Mouse (Mus musculus): ENCODE measurements around the gene Gm17409. TPM values are rescaled to one million over a fixed set of nuclear protein-coding genes. Genes with fewer than 3 reads are reported as not detected.

Gene Gm17409
- polyA plus RNA-seq, 1 experiment = 0.15 TPM

- Histone ChIP-seq H3K4me1 (ENCODE audit: control insufficient read depth, insufficient read depth, low read length) (no peaks in the 10 kb centered on the region), H3K4me3 (ENCODE audit: control insufficient read depth, low read depth, low read length) (no peak overlapping the region), H3K27ac (ENCODE audit: control insufficient read depth, insufficient read depth, low read depth, low read length) (no peak overlapping the region), H3K36me3 (ENCODE audit: control insufficient read depth, insufficient read depth, low read length) (no peaks in the 10 kb centered on the region), H3K27me3 (ENCODE audit: control insufficient read depth, insufficient read depth, low read length) (no peaks in the 10 kb centered on the region)
- TF ChIP-seq POLR2A (IDR thresholded peaks at IDR 0.05; ENCODE audit: control insufficient read depth, low read depth, low read length) = no peak
- TF ChIP-seq CTCF (IDR thresholded peaks at IDR 0.05; ENCODE audit: control insufficient read depth, insufficient read depth, insufficient replicate concordance, low read depth, low read length) = no peak
Measured at GRCm38 (mm10) chr2:58443163-58443562, 26.8 kb upstream of the Gm17409 start.

GRCm38 (mm10) chr2:58447001-58447400 is 22.9 kb upstream of the Gm17409 start:
- Histone ChIP-seq H3K27me3 (ENCODE audit: control insufficient read depth, insufficient read depth, low read length) (no peaks in the 10 kb centered on the region), H3K4me3 (ENCODE audit: control insufficient read depth, low read depth, low read length) (no peak overlapping the region), H3K27ac (ENCODE audit: control insufficient read depth, insufficient read depth, low read depth, low read length) (no peak overlapping the region), H3K4me1 (ENCODE audit: control insufficient read depth, insufficient read depth, low read length) (no peaks in the 10 kb centered on the region), H3K36me3 (ENCODE audit: control insufficient read depth, insufficient read depth, low read length) (no peaks in the 10 kb centered on the region)
- TF ChIP-seq CTCF (IDR thresholded peaks at IDR 0.05; ENCODE audit: control insufficient read depth, insufficient read depth, insufficient replicate concordance, low read depth, low read length) (no peak), POLR2A (IDR thresholded peaks at IDR 0.05; ENCODE audit: control insufficient read depth, low read depth, low read length) (no peak)

GRCm38 (mm10) chr2:58454095-58454865 is 15.6 kb upstream of the Gm17409 start:
- no peaks in the 10 kb centered on the region for H3K36me3 ChIP-seq (ENCODE audit: control insufficient read depth, insufficient read depth, low read length)
- no peak overlapping the region for H3K27ac ChIP-seq (ENCODE audit: control insufficient read depth, insufficient read depth, low read depth, low read length)
- H3K4me1 ChIP-seq (ENCODE audit: control insufficient read depth, insufficient read depth, low read length) = no peaks in the 10 kb centered on the region
- no peaks in the 10 kb centered on the region for H3K27me3 ChIP-seq (ENCODE audit: control insufficient read depth, insufficient read depth, low read length)
- no peak overlapping the region for H3K4me3 ChIP-seq (ENCODE audit: control insufficient read depth, low read depth, low read length)
- no peak for TF ChIP-seq POLR2A (IDR thresholded peaks at IDR 0.05; ENCODE audit: control insufficient read depth, low read depth, low read length)
- TF ChIP-seq CTCF (IDR thresholded peaks at IDR 0.05; ENCODE audit: control insufficient read depth, insufficient read depth, insufficient replicate concordance, low read depth, low read length) = no peak

GRCm38 (mm10) chr2:58456843-58457487 is 13.0 kb upstream of the Gm17409 start:
- no peaks in the 10 kb centered on the region for H3K36me3 ChIP-seq (ENCODE audit: control insufficient read depth, insufficient read depth, low read length)
- H3K27ac ChIP-seq (ENCODE audit: control insufficient read depth, insufficient read depth, low read depth, low read length) = no peak overlapping the region
- H3K4me1 ChIP-seq (ENCODE audit: control insufficient read depth, insufficient read depth, low read length) = no peaks in the 10 kb centered on the region
- TF ChIP-seq CTCF (IDR thresholded peaks at IDR 0.05; ENCODE audit: control insufficient read depth, insufficient read depth, insufficient replicate concordance, low read depth, low read length) (no peak), POLR2A (IDR thresholded peaks at IDR 0.05; ENCODE audit: control insufficient read depth, low read depth, low read length) (no peak)
- no peaks in the 10 kb centered on the region for H3K27me3 ChIP-seq (ENCODE audit: control insufficient read depth, insufficient read depth, low read length)
- no peak overlapping the region for H3K4me3 ChIP-seq (ENCODE audit: control insufficient read depth, low read depth, low read length)

- Histone ChIP-seq H3K36me3 (ENCODE audit: control insufficient read depth, insufficient read depth, low read length) (no peaks in the 10 kb centered on the region), H3K4me1 (ENCODE audit: control insufficient read depth, insufficient read depth, low read length) (no peaks in the 10 kb centered on the region), H3K27me3 (ENCODE audit: control insufficient read depth, insufficient read depth, low read length) (no peaks in the 10 kb centered on the region), H3K4me3 (ENCODE audit: control insufficient read depth, low read depth, low read length) (no peak overlapping the region), H3K27ac (ENCODE audit: control insufficient read depth, insufficient read depth, low read depth, low read length) (no peak overlapping the region)
- TF ChIP-seq POLR2A (IDR thresholded peaks at IDR 0.05; ENCODE audit: control insufficient read depth, low read depth, low read length) = no peak
- TF ChIP-seq CTCF (IDR thresholded peaks at IDR 0.05; ENCODE audit: control insufficient read depth, insufficient read depth, insufficient replicate concordance, low read depth, low read length) = no peak
Measured at GRCm38 (mm10) chr2:58457488-58457865, 12.4 kb upstream of the Gm17409 start.

GRCm38 (mm10) chr2:58458820-58459371 is 11.0 kb upstream of the Gm17409 start:
- H3K4me1 ChIP-seq (ENCODE audit: control insufficient read depth, insufficient read depth, low read length) = no peaks in the 10 kb centered on the region
- TF ChIP-seq POLR2A (IDR thresholded peaks at IDR 0.05; ENCODE audit: control insufficient read depth, low read depth, low read length) (no peak), CTCF (IDR thresholded peaks at IDR 0.05; ENCODE audit: control insufficient read depth, insufficient read depth, insufficient replicate concordance, low read depth, low read length) (peak; percentile 38; the same call in 1 of the 2 replicates)
- no peak overlapping the region for H3K27ac ChIP-seq (ENCODE audit: control insufficient read depth, insufficient read depth, low read depth, low read length)
- no peaks in the 10 kb centered on the region for H3K27me3 ChIP-seq (ENCODE audit: control insufficient read depth, insufficient read depth, low read length)
- H3K36me3 ChIP-seq (ENCODE audit: control insufficient read depth, insufficient read depth, low read length) = no peaks in the 10 kb centered on the region
- H3K4me3 ChIP-seq (ENCODE audit: control insufficient read depth, low read depth, low read length) = no peak overlapping the region

GRCm38 (mm10) chr2:58470290-58470689 is 374 bp downstream of the Gm17409 start:
- Histone ChIP-seq H3K27ac (ENCODE audit: control insufficient read depth, insufficient read depth, low read depth, low read length) (no peak overlapping the region), H3K4me3 (ENCODE audit: control insufficient read depth, low read depth, low read length) (no peak overlapping the region), H3K27me3 (ENCODE audit: control insufficient read depth, insufficient read depth, low read length) (no peaks in the 10 kb centered on the region), H3K36me3 (ENCODE audit: control insufficient read depth, insufficient read depth, low read length) (no peaks in the 10 kb centered on the region), H3K4me1 (ENCODE audit: control insufficient read depth, insufficient read depth, low read length) (no peaks in the 10 kb centered on the region)
- TF ChIP-seq CTCF (IDR thresholded peaks at IDR 0.05; ENCODE audit: control insufficient read depth, insufficient read depth, insufficient replicate concordance, low read depth, low read length) (no peak), POLR2A (IDR thresholded peaks at IDR 0.05; ENCODE audit: control insufficient read depth, low read depth, low read length) (no peak)
